Mouse (Mus musculus) thymus, postnatal 0 days (tissue): ENCODE data around the gene Uba1y. TPM values are rescaled to one million over a fixed set of nuclear protein-coding genes. Genes with fewer than 3 reads are reported as not detected.
"Not testable (repeated sequence)": the region's sequence is repeated elsewhere in the genome, so short reads cannot be mapped to it uniquely, and the experiment has no call there.

Experiments used
- DNase-seq: peaks from one replicate; pipeline ENCODE4 v3.0.0-alpha.2; 2015; ENCODE audit warnings: low spot score
- polyA plus RNA-seq: library from polyadenylated mRNA; unstranded; fragments of >200 nt; fragmentation: Nextera tagmentation; extraction: Ambion mirVana; gene quantifications from 2 replicates; pipeline ENCODE4 v1.2.1, GENCODE M21; 2015

The Uba1y gene
- not detected in 2 replicates for polyA plus RNA-seq

DNA sequence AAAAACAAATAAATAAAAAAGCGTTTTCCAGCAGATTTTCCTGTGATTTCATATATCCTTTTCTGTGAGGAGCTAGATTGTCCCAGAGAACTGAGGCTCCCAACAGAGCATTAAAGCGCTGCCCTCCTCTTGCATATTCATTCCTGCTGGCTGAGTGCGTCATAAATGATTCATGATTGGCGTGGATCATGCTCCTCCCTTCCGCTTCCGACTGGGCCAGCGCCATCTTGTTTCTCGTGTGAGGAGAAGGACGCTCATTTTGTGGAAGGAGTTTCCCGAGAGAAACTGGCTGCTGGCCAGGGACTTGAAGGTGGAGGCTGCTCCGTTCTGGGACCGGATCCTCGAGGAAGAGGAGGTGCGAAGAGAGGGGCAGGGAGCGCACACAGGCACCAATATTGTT is at the start of gene Uba1y:
Gene Uba1y, plus strand, starts transcription at position 254 of the 400 bp plus-strand sequence.
- no peak for DNase-seq

DNA sequence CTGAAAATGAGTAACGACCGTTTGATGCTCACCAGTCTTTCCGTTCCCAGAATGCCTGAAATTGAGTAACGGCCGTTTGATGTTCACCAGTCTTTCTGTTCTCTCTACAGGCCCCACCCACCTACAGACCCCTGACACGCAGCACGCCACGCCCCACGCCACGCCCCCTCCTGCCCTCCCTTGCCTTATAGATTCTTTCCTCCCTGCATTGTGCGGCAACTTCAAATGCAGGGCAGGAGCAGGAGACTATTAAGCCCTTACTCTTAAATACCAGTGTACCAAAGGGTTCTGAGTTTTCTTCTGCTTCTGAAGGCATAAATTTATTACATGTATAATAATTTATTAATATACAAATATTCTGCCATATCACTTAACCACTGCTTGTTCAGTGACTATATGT is 21.1 kb upstream of the Uba1y start, which contains the start of gene Zfy1:
Gene Zfy1, minus strand, starts transcription at position 101 of the 400 bp plus-strand sequence.
- DNase-seq, result not testable (repeated sequence)

DNA sequence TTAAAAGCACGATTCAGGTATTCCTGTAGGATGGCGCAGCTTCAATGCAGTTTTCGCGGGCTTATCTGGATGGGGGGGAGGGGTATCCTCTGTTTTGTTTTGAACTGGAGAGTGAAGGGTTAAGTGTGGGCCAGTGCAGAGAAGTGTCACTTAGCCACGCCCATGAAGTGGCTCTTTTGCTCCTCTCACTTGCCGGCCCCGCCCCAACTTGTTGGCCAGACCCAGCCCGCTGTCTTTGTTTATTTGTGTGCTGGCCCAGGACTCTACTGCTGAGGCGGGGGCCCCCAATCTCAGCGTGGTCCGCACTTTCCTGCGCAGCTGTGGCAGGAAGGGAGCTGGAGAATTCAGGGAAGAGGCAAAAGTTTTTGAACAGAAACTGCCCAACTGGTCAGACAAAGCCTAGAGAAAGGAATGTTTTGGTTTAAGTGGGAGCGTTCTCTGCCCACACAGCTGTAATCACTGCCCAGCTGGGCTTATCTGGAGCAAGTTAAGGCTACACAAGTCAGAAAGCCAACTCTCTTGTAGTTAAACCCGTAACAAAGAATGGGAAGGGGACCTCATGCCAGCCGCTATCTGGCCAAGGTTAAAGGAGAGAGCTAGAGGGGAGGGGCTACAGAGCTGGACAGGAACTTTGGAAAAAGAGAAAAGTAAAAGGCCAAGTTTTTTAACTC is 9.3 kb upstream of the Uba1y start:
- no peak for DNase-seq

- no peak for DNase-seq
These were observed 54.0 kb downstream of the Uba1y start for GRCm38 (mm10) chrY:872404-872803.

GRCm38 (mm10) chrY:872855-873549 is 54.6 kb downstream of the Uba1y start:
- DNase-seq, result no peak

Other genes with a start within 250 kb of the Uba1y start
- gene Zfy1, start 21.2 kb upstream of the Uba1y start, polyA plus RNA-seq, result not detected in 2 replicates
- gene Kdm5d, start 79.1 kb downstream of the Uba1y start, polyA plus RNA-seq, result not detected in 2 replicates
- not detected in 2 replicates for gene Eif2s3y, start 191.9 kb downstream of the Uba1y start, polyA plus RNA-seq